Mouse (Mus musculus): ENCODE measurements around the gene Esyt2. TPM values are rescaled to one million over a fixed set of nuclear protein-coding genes. Genes with fewer than 3 reads are reported as not detected.

Gene Esyt2
- polyA plus RNA-seq, 1 experiment from 2014 or later: 8.3 TPM

GRCm38 (mm10) chr12:116438591-116438990 is 157.6 kb downstream of the Esyt2 start:
- H3K27ac ChIP-seq: no peak overlapping the region
- H3K9ac ChIP-seq: no peak overlapping the region
- H3K27me3 ChIP-seq: no peaks in the 10 kb centered on the region
- DNase-seq (no peak), ATAC-seq (ENCODE audit: low read depth) (no peak)
- no peak overlapping the region for H3K4me2 ChIP-seq
- H3K36me3 ChIP-seq: peaks cover 87% of the 10 kb centered on the region
- 88% methylated on average over 5 of the region's 5 CpGs for WGBS (ENCODE audit: insufficient replicate concordance)
- no peaks in the 10 kb centered on the region for H3K9me3 ChIP-seq (replicated peaks)
- no peak overlapping the region for H3K4me3 ChIP-seq (replicated peaks)
- H3K4me1 ChIP-seq (replicated peaks): peaks cover 35% of the 10 kb centered on the region

Small RNA genes within 50 kb of the gene (microRNA-seq; reads per million reads assigned to microRNA genes)
- gene Gm23190: not detected

Other genes with a start within 250 kb of the Esyt2 start
- 6.8 and 7.3 TPM in 2 replicates for gene Zfp386, start 233.5 kb upstream of the Esyt2 start, polyA plus RNA-seq (2015; fragmentation: Nextera tagmentation; extraction: Ambion mirVana)
- gene Vipr2, start 203.5 kb upstream of the Esyt2 start, polyA plus RNA-seq (2015; fragmentation: Nextera tagmentation; extraction: Ambion mirVana): 0.19 and 0.22 TPM in 2 replicates
- gene Wdr60, start 18.2 kb upstream of the Esyt2 start, polyA plus RNA-seq (2015; fragmentation: Nextera tagmentation; extraction: Ambion mirVana): 5.1 and 5.2 TPM in 2 replicates
- gene Gm11027, start 5.8 kb upstream of the Esyt2 start, polyA plus RNA-seq (2015; fragmentation: Nextera tagmentation; extraction: Ambion mirVana): not detected in 2 replicates
- 44.1 and 58.2 TPM in 2 replicates for gene Ncapg2, start 124.2 kb downstream of the Esyt2 start, polyA plus RNA-seq (2015; fragmentation: Nextera tagmentation; extraction: Ambion mirVana)
- gene Ptprn2, start 204.5 kb downstream of the Esyt2 start, polyA plus RNA-seq (2015; fragmentation: Nextera tagmentation; extraction: Ambion mirVana): 0.03 and 0.05 TPM in 2 replicates

Data from liver, embryonic 13.5 days (tissue).